18 mouse cellular contexts compared by ENCODE assay signal in the genomic region with DNA sequence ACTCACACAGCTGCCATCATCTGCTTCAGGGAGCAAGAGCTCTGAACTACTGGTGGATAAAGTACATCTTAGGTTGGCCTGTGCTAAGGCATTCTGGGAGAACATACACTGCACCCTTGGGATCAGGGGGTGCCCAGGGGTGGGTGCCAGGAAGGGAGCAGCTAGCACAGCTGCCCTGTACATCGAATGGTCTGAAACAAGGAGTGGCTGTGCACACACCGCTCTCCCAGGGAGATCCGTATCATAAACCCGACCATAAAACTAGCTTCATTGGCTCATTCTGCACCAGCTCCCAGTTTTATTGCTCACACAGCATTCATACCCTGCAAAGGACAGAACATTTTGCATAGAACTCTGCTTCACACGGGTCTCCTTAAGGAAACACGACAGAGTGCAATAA.
DNase-seq lines count a peak whose midpoint lies in the region; ATAC-seq and TF ChIP-seq lines count a peak whose summit lies in the region.
"Had no signal": no experiment of that assay in that cellular context is flagged by ENCODE, and none has a peak within 500 bp of the region (broad histone marks: within the 10 kb centered on the region; RNA-seq: fewer than 3 reads in every experiment).

No protein-coding gene starts in this region.

- DNase-seq in intestine, embryonic 14.5 days (ENCODE audit: low spot score), result peak; percentile 62
- no peak for DNase-seq in adrenal gland, adult 18-20 months (ENCODE audit: low spot score in 2 of 2)
- DNase-seq in embryo, embryonic 11 days, result no peak
- DNase-seq: B cell, adult 2 months; cerebellum, adult 2 months; gastrocnemius, postnatal 14 days; kidney, postnatal 10 days; liver; liver, postnatal 0 days; spleen, adult 18-20 months had no signal

- 29% methylated on average over 6 of the region's 6 CpGs for WGBS in kidney, embryonic 15.5 days
- WGBS in kidney, embryonic 14.5 days, result 17% methylated on average over 6 of the region's 6 CpGs
- 44% methylated on average over 6 of the region's 6 CpGs for WGBS in intestine, embryonic 14.5 days
- WGBS in intestine, postnatal 0 days, result 33% methylated on average over 6 of the region's 6 CpGs
- WGBS in neural tube, embryonic 15.5 days, result 25% methylated on average over 6 of the region's 6 CpGs
- 95% methylated on average over 6 of the region's 6 CpGs for WGBS in midbrain, embryonic 16.5 days

- no peak overlapping the region for H3K9ac ChIP-seq in kidney, embryonic 15.5 days
- no peak overlapping the region for H3K9ac ChIP-seq in kidney, embryonic 14.5 days (ENCODE audit: low read depth, low read length)
- no peak overlapping the region for H3K9ac ChIP-seq in intestine, embryonic 14.5 days (ENCODE audit: low read length)
- H3K9ac ChIP-seq in intestine, postnatal 0 days (ENCODE audit: low read depth, low read length), result no peak overlapping the region
- H3K9ac ChIP-seq in neural tube, embryonic 15.5 days (replicated peaks), result no peak overlapping the region
- H3K9ac ChIP-seq in midbrain, embryonic 16.5 days (ENCODE audit: low read depth, low read length), result no peak overlapping the region
- H3K9ac ChIP-seq: heart, embryonic 15.5 days; liver, postnatal 0 days had no signal

- peaks cover 57% of the 10 kb centered on the region for H3K4me1 ChIP-seq in kidney, embryonic 15.5 days
- peaks cover 20% of the 10 kb centered on the region for H3K4me1 ChIP-seq in kidney, embryonic 14.5 days (ENCODE audit: control insufficient read depth, insufficient read depth, low read length)
- peaks cover 40% of the 10 kb centered on the region for H3K4me1 ChIP-seq in intestine, embryonic 14.5 days (replicated peaks; ENCODE audit: control insufficient read depth, insufficient read depth, low read length)
- H3K4me1 ChIP-seq in intestine, postnatal 0 days (replicated peaks; ENCODE audit: control insufficient read depth, insufficient read depth, low read length), result 0 out of 2 replicates have a peak, but pooled peaks cover 4% of the 10 kb centered on the region
- peaks cover 37% of the 10 kb centered on the region for H3K4me1 ChIP-seq in neural tube, embryonic 15.5 days
- peaks cover 2% of the 10 kb centered on the region for H3K4me1 ChIP-seq in midbrain, embryonic 16.5 days (ENCODE audit: control insufficient read depth, insufficient read depth, low read length)

- no peak overlapping the region for H3K4me3 ChIP-seq in kidney, embryonic 15.5 days (replicated peaks)
- no peak overlapping the region for H3K4me3 ChIP-seq in kidney, embryonic 14.5 days (ENCODE audit: low read length)
- H3K4me3 ChIP-seq in intestine, embryonic 14.5 days (ENCODE audit: low read depth, low read length), result no peak overlapping the region
- H3K4me3 ChIP-seq in intestine, postnatal 0 days (ENCODE audit: low read depth, low read length), result no peak overlapping the region
- no peak overlapping the region for H3K4me3 ChIP-seq in neural tube, embryonic 15.5 days (replicated peaks)
- H3K4me3 ChIP-seq in midbrain, embryonic 16.5 days (ENCODE audit: low read depth, low read length), result no peak overlapping the region
- H3K4me3 ChIP-seq: embryonic facial prominence, embryonic 10.5 days; heart, embryonic 15.5 days; left cerebral cortex, adult 2 months had no signal

- H3K36me3 ChIP-seq in kidney, embryonic 15.5 days, result no peaks in the 10 kb centered on the region
- no peaks in the 10 kb centered on the region for H3K36me3 ChIP-seq in kidney, embryonic 14.5 days (ENCODE audit: control insufficient read depth, insufficient read depth, low read length)
- H3K36me3 ChIP-seq in intestine, embryonic 14.5 days (ENCODE audit: control insufficient read depth, insufficient read depth, low read length), result no peaks in the 10 kb centered on the region
- no peaks in the 10 kb centered on the region for H3K36me3 ChIP-seq in intestine, postnatal 0 days (ENCODE audit: control insufficient read depth, insufficient read depth)
- H3K36me3 ChIP-seq in neural tube, embryonic 15.5 days, result no peaks in the 10 kb centered on the region
- no peaks in the 10 kb centered on the region for H3K36me3 ChIP-seq in midbrain, embryonic 16.5 days (ENCODE audit: control insufficient read depth, insufficient read depth, low read length)
- H3K36me3 ChIP-seq: embryonic facial prominence, embryonic 10.5 days; heart, embryonic 15.5 days had no signal

- no peaks in the 10 kb centered on the region for H3K27me3 ChIP-seq in kidney, embryonic 15.5 days
- no peaks in the 10 kb centered on the region for H3K27me3 ChIP-seq in kidney, embryonic 14.5 days (ENCODE audit: control insufficient read depth, insufficient read depth, low read length)
- no peaks in the 10 kb centered on the region for H3K27me3 ChIP-seq in intestine, embryonic 14.5 days (replicated peaks; ENCODE audit: control insufficient read depth, insufficient read depth, low read length)
- H3K27me3 ChIP-seq in intestine, postnatal 0 days (replicated peaks; ENCODE audit: control insufficient read depth, insufficient read depth, low read length), result no peaks in the 10 kb centered on the region
- no peaks in the 10 kb centered on the region for H3K27me3 ChIP-seq in neural tube, embryonic 15.5 days (replicated peaks)
- H3K27me3 ChIP-seq in midbrain, embryonic 16.5 days (ENCODE audit: control insufficient read depth, insufficient read depth, low read depth, low read length), result no peaks in the 10 kb centered on the region
- H3K27me3 ChIP-seq: heart, embryonic 15.5 days had no signal

- peak; percentile 55 for ATAC-seq in kidney, embryonic 15.5 days (replicated peaks; ENCODE audit: low FRiP score)
- ATAC-seq in kidney, embryonic 14.5 days (ENCODE audit: low FRiP score, low TSS enrichment), result no peak
- ATAC-seq in intestine, embryonic 14.5 days (replicated peaks; ENCODE audit: low FRiP score, low TSS enrichment, low read depth), result peak; percentile 91
- peak; percentile 99 for ATAC-seq in intestine, postnatal 0 days
- ATAC-seq in neural tube, embryonic 15.5 days (ENCODE audit: low FRiP score), result peak; percentile 32
- no peak for ATAC-seq in midbrain, embryonic 16.5 days
- ATAC-seq: liver, postnatal 0 days had no signal

- peak overlapping the region; percentile 52 for H3K27ac ChIP-seq in kidney, embryonic 15.5 days
- H3K27ac ChIP-seq in kidney, embryonic 14.5 days (ENCODE audit: low read depth, low read length), result no peak overlapping the region
- peak overlapping the region; percentile 58 for H3K27ac ChIP-seq in intestine, embryonic 14.5 days (ENCODE audit: low read depth)
- peak overlapping the region; percentile 36; the same call in 1 of the 2 replicates for H3K27ac ChIP-seq in intestine, postnatal 0 days (ENCODE audit: low read depth, low read length)
- H3K27ac ChIP-seq in neural tube, embryonic 15.5 days (replicated peaks), result peak overlapping the region; percentile 63
- H3K27ac ChIP-seq in midbrain, embryonic 16.5 days (ENCODE audit: low read length), result no peak overlapping the region
- H3K27ac ChIP-seq: embryonic facial prominence, embryonic 10.5 days; heart, embryonic 15.5 days; left cerebral cortex, adult 2 months had no signal

- no peak for TF ChIP-seq CTCF in intestine, postnatal 0 days (IDR thresholded peaks at IDR 0.05; ENCODE audit: low read depth)

- no peak overlapping the region for H3K4me2 ChIP-seq in kidney, embryonic 15.5 days
- no peak overlapping the region for H3K4me2 ChIP-seq in kidney, embryonic 14.5 days (replicated peaks; ENCODE audit: low read depth, low read length)
- no peak overlapping the region for H3K4me2 ChIP-seq in intestine, embryonic 14.5 days (ENCODE audit: low read length)
- H3K4me2 ChIP-seq in intestine, postnatal 0 days (replicated peaks; ENCODE audit: low read depth), result no peak overlapping the region
- no peak overlapping the region for H3K4me2 ChIP-seq in neural tube, embryonic 15.5 days
- no peak overlapping the region for H3K4me2 ChIP-seq in midbrain, embryonic 16.5 days (ENCODE audit: low read length)
- H3K4me2 ChIP-seq: heart, embryonic 15.5 days had no signal

- H3K9me3 ChIP-seq in kidney, embryonic 15.5 days (replicated peaks), result no peaks in the 10 kb centered on the region; the same call in 1 of the 2 replicates
- H3K9me3 ChIP-seq in kidney, embryonic 14.5 days (ENCODE audit: control insufficient read depth, low read length), result no peaks in the 10 kb centered on the region
- no peaks in the 10 kb centered on the region for H3K9me3 ChIP-seq in intestine, embryonic 14.5 days (ENCODE audit: control insufficient read depth, low read length)
- H3K9me3 ChIP-seq in intestine, postnatal 0 days (ENCODE audit: control insufficient read depth), result no peaks in the 10 kb centered on the region
- H3K9me3 ChIP-seq in neural tube, embryonic 15.5 days (replicated peaks), result no peaks in the 10 kb centered on the region
- no peaks in the 10 kb centered on the region for H3K9me3 ChIP-seq in midbrain, embryonic 16.5 days (replicated peaks; ENCODE audit: control insufficient read depth, low read length, poor library complexity, severe bottlenecking)
- H3K9me3 ChIP-seq: embryonic facial prominence, embryonic 10.5 days; heart, embryonic 15.5 days had no signal

Comparison
In these comparisons a context has a peak if more than half of its experiments do, and no peak if none do; other contexts are left out.
1. ATAC-seq: peak in kidney, embryonic 15.5 days (single experiment), intestine, embryonic 14.5 days (single experiment), intestine, postnatal 0 days (single experiment) and neural tube, embryonic 15.5 days (single experiment); none in kidney, embryonic 14.5 days (single experiment) and midbrain, embryonic 16.5 days (single experiment).
2. H3K27ac ChIP-seq: peak in kidney, embryonic 15.5 days (single experiment), intestine, embryonic 14.5 days (single experiment), intestine, postnatal 0 days (single experiment) and neural tube, embryonic 15.5 days (single experiment); none in kidney, embryonic 14.5 days (single experiment) and midbrain, embryonic 16.5 days (single experiment).